Mouse (Mus musculus) heart, adult 18-20 months (tissue): Measurements from ENCODE around the gene Wt1. TPM values are rescaled to one million over a fixed set of nuclear protein-coding genes. Genes with fewer than 3 reads are reported as not detected.

Experiments
- DNase-seq, 2 experiments: peaks; one replicate each; pipeline ENCODE4 v3.0.0; 2021 to 2022; ENCODE audit warnings: mixed read lengths in 1 of 2
- long read RNA-seq, 2 experiments: library from polyadenylated mRNA; stranded (forward); transcript quantifications; one replicate each; pipeline ENCODE4 v2.0.0; 2021
- total RNA-seq, 2 experiments: library from RNA; stranded (reverse); gene quantifications; 2 replicates each; pipeline ENCODE4 v1.2.3; 2021

The Wt1 gene
- 1 to 10 TPM; 4.1 to 6.8 TPM for total RNA-seq
- long read RNA-seq, experiment 1, partial matches to known transcripts: 0 of 5 reads
- long read RNA-seq, experiment 1, other reads (novel, unspliced or antisense): 3 of 5 reads
- long read RNA-seq, experiment 2, partial matches to known transcripts: 0 of 1 reads
- long read RNA-seq, experiment 2, other reads (novel, unspliced or antisense): 0 of 1 reads

GRCm38 (mm10) chr2:105126279-105126678, at the start of gene Wt1:
TSS of gene Wt1 (plus strand) at chr2:105126529.
- DNase-seq: peak; percentile 45 to 70

DNA sequence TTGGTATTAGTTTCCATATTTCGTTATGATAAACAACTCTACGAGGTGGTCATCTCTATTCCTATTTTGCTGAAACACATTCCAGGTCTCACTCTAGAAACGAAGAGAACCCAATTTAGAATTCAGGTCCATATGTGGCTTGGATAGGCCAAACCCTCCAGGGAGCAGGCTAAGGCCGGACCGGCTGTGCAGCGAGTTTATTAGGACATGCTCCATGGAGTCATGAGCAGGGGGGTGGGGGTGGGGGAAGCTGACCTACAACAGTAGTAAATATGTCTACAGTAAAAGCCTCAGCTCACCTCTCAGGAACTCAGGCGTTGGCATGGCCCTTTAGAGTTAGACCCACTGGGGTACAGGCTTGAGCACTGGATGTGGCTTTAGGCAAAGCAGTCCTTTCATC, 49.2 kb upstream of the Wt1 start:
- no peak for DNase-seq

- no peak for DNase-seq
These were observed 44.0 kb upstream of the Wt1 start for GRCm38 (mm10) chr2:105082256-105082790.

GRCm38 (mm10) chr2:105084035-105084434, 42.3 kb upstream of the Wt1 start:
- no peak for DNase-seq

DNA sequence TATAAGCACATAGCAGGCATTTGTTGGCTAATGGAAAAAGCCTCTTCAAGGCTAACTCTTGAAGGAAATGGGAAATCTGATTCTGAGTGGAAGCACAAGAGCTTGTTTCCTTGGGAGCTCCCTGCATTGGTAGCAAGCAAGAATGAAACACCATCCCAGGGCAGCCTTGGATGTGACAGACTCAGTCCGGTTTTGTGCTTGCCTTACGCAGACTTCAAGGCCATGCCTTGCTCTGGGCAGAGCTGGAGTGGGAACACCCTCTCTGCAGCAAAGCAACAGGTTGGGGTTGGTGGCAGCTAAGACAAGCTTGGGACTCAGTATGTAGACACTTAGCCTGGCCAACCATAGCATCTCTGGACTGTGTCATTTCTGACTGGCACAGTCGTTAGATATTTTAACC, 40.2 kb upstream of the Wt1 start:
- no peak for DNase-seq

GRCm38 (mm10) chr2:105088005-105088404, 38.3 kb upstream of the Wt1 start:
- DNase-seq: no peak

GRCm38 (mm10) chr2:105089083-105089482, 37.2 kb upstream of the Wt1 start:
- DNase-seq: no peak

GRCm38 (mm10) chr2:105089581-105090508, 36.5 kb upstream of the Wt1 start:
- no peak for DNase-seq

DNA sequence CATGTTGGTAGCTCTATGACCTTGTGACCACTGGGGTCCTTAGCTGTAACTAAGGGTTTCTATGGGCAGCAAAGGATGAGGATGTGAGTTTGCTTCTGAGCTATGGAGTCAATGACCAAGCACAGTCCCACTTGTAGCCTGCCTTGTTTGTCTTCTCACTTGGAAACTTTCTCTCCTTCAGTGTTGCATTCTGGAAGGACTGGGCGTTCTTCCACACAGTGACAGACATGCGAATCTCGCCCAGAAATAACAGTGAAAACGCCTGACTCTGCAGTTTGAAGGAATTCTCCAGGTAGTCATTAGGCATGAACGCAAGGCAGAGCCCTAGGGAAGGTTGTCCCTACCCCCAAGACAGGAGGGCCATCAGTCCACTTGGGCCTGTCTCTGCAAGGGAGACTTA, 35.3 kb upstream of the Wt1 start:
- peak; percentile 26 to 36 for DNase-seq

DNA sequence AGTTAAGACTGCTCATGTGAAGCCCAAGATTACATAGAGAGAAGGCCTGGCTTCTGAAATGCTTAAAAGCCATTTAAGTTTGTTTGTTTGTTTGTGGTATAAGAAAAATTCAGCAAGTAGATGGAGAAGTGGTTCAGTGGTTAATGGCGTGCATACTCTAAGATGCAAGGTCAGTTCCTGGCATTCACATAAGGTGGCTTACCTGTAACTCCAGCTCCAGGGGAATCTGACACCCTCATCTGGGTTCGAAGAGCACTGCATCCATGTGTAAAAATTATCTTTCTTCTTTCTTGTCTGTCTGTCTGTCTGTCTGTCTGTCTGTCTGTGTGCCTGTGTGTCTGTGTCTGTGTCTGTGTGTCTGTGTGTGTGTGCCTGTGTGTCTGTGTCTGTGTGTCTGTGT, 34.6 kb upstream of the Wt1 start, which contains the start of gene Gm11060:
Gene Gm11060, plus strand, starts transcription at position 301 of the 400 bp plus-strand sequence.
- DNase-seq: no peak

GRCm38 (mm10) chr2:105097294-105097953, 28.9 kb upstream of the Wt1 start:
- DNase-seq: no peak

DNA sequence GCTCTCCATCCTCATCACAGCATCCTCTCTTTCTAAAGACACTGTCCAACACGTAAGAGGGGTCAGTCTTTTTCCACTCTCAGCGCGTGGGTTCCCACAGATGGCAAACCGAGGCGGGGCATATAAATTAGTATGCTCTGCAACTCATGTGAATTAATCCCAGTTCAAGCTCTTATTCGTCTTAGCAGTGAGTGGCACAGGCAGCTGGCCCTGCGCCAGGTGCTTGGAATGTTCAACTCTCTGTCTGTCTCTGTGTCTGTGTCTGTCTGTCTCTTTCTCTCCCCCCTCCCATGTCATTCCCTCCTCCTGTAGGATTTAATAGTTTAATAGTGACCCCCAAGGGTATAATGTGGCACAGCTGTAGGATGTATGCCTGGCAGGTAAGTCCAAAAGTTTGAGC, 26.9 kb upstream of the Wt1 start:
- DNase-seq: no peak

GRCm38 (mm10) chr2:105100541-105100940, 25.8 kb upstream of the Wt1 start:
- no peak for DNase-seq

DNA sequence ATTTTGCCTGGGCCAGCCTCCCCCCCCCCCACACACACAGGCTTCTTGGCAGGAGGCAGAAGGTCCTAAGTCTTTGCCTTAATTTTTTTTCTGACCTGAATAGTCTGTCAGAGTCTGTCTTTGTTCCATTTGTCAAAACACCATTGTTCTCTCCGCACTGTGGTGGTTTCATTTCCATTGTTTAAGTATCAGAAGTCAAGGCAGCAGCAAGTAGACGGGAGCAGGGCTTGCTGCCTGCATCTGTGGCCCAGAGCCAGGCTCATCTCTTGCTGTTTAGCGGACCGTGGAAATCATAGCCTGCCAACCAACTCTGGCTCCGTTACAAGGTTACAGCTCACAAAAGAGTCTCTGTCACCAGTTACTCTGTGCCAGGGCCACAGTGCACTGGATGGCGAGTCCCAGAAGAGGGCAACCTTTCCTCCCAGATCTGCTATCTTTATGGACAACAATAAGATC, 17.6 kb upstream of the Wt1 start:
- peak; percentile 75 to 82 for DNase-seq

DNA sequence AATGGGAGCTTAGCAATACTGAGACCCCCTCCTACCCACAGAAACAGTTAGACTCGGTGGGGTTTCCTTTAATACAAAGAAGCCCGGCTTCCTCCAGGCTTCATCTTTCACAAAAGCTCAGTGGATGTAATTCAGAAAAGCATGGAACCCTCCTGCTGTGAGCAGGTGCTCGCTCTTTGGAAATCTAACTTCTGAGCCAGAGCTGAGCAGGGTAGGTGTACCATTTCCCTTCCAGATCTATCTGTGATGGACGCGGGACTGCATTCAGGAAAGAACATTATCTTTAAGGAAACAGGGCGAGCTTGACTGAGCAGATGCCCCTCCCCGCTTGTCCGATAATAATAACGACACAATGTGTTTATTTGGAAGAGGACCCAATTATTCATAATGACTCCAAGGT, 12.3 kb upstream of the Wt1 start:
- no peak for DNase-seq

GRCm38 (mm10) chr2:105117669-105118068, 8.7 kb upstream of the Wt1 start:
- DNase-seq: no peak

- no peak for DNase-seq
These were observed 4.1 kb upstream of the Wt1 start for GRCm38 (mm10) chr2:105122216-105122615.

DNA sequence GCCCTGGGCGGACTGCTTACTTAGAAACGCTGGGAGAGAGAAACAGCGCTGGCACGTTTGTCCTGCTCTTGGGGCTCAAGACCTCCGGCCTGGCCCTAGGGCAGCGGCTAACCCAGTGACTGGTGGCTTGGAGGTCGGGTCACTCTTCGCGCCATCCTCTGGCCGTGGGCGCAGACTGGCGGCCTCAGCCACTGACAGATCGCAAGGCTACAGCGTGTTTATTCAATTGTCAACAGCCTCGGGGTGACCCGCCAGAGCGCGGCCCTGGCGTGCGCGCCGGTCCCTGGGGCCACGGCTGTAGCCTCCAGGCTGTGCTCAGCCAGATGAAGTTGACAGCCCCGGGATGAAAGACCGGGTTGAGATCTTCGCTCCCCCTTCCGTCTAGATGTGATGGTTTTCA, 3.4 kb upstream of the Wt1 start:
- DNase-seq: no peak

DNA sequence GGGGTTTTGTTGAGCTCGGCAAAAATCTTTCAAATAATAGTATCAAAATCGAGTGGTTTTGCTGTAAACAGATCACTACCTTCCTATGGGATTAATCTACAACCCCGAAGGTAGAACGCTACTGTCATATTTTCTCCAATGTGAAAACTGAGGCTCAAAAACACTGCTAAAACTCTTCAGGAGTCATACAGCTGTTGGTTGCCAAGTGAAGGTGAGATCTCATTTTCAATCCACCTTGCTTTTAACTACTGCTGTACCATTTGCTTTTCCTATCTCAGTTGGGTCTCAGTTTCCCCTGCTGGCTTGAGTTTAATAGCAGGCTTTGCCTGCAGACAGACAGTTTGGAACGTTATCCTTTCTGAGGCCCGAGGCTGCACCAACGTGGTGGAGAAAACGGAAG, 2.9 kb upstream of the Wt1 start:
- DNase-seq: no peak

DNA sequence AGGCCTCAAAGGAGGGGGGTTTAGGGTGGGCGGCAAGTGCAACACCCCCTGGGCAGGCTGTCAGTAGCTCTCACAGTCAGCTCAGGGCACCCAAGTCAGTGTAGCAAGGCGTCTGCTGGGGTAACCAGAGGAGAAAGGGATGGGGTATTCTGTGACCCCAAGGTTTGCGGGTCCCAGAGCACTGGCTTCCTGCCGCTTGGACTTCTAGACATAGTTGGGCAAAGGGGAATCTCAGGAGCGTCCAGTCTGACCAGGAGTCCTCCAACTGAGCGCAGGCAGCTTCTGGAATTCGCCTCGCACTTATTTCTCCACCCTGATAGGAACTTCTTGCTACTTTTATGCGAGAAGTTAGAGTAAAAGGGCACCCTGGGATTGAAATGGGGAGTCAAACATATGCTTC, 2.4 kb upstream of the Wt1 start:
- DNase-seq: no peak

GRCm38 (mm10) chr2:105124391-105124790, 1.9 kb upstream of the Wt1 start:
- no peak for DNase-seq

GRCm38 (mm10) chr2:105125205-105125604, 1.1 kb upstream of the Wt1 start:
- no peak for DNase-seq

- DNase-seq: peak in 1 of 2 experiments; percentile 15
These were observed 688 bp upstream of the Wt1 start for GRCm38 (mm10) chr2:105125641-105126040.
